Mouse (Mus musculus) MEL (cell line): ENCODE measurements around the gene Gtf2h5. TPM values are rescaled to one million over a fixed set of nuclear protein-coding genes. Genes with fewer than 3 reads are reported as not detected.

Experiments used
- DNase-seq: peaks from one replicate; pipeline ENCODE4 v3.0.0; 2011; ENCODE audit warnings: low read depth, low spot score
- H3K27ac ChIP-seq: 2 replicates; pipeline ENCODE4 v1.5.1; 2012; ENCODE audit warnings: low read depth, mild to moderate bottlenecking, control low read depth, low read length, moderate library complexity; ENCODE audit not compliant: control insufficient read depth
- H3K27me3 ChIP-seq, 2 experiments: fragments of 150-350 bp in 1 of 2; sonication (generic) in 1 of 2; 2 replicates each; pipeline ENCODE4 v1.6.1; 2012; ENCODE audit warnings: low read length in 2 of 2, mild to moderate bottlenecking in 2 of 2, improper control_type of control experiment in 1 of 2, moderate library complexity in 1 of 2; ENCODE audit not compliant: insufficient read depth in 2 of 2, control insufficient read depth in 1 of 2
- H3K36me3 ChIP-seq, 2 experiments: 2 replicates each; pipeline ENCODE4 v1.6.1; 2012 to 2014; ENCODE audit warnings: low read length in 2 of 2, improper control_type of control experiment in 1 of 2, inconsistent platforms in 1 of 2, mild to moderate bottlenecking in 1 of 2; ENCODE audit not compliant: insufficient read depth in 2 of 2, control insufficient read depth in 1 of 2
- H3K4me1 ChIP-seq, 2 experiments: fragments of 150-350 bp in 1 of 2; sonication (generic) in 1 of 2; 2 replicates each; pipeline ENCODE4 v1.6.1; 2012; ENCODE audit warnings: low read length in 2 of 2, improper control_type of control experiment in 1 of 2, mild to moderate bottlenecking in 1 of 2; ENCODE audit not compliant: insufficient read depth in 2 of 2, control insufficient read depth in 1 of 2
- H3K4me3 ChIP-seq, 2 experiments: fragments of 150-350 bp in 1 of 2; sonication (generic) in 1 of 2; 2 replicates each; pipeline ENCODE4 v1.5.1; 2012; ENCODE audit warnings: low read depth in 2 of 2, low read length in 2 of 2, mild to moderate bottlenecking in 2 of 2, moderate library complexity in 2 of 2, control low read depth in 1 of 2, improper control_type of control experiment in 1 of 2; ENCODE audit not compliant: control insufficient read depth in 1 of 2, insufficient read depth in 1 of 2
- H3K79me2 ChIP-seq: 2 replicates; pipeline ENCODE4 v1.6.1; 2012; ENCODE audit warnings: mild to moderate bottlenecking, low read length, moderate library complexity; ENCODE audit not compliant: control insufficient read depth, poor library complexity, insufficient read depth
- H3K9ac ChIP-seq: 2 replicates; pipeline ENCODE4 v1.6.1; 2012; ENCODE audit warnings: low read depth, mild to moderate bottlenecking, control low read depth, low read length, moderate library complexity; ENCODE audit not compliant: control insufficient read depth, poor library complexity, severe bottlenecking
- H3K9me3 ChIP-seq: fragments of 150-350 bp; sonication (generic); replicated peaks from 2 replicates; pipeline ENCODE4 v1.6.1; 2012; ENCODE audit warnings: mild to moderate bottlenecking, low read length, improper control_type of control experiment, moderate library complexity; ENCODE audit not compliant: insufficient read depth
- BHLHE40 ChIP-seq: IDR thresholded peaks from 2 replicates; pipeline ENCODE4 v1.6.1; 2012; ENCODE audit warnings: low read depth, mild to moderate bottlenecking, inconsistent platforms, low read length, improper control_type of control experiment, borderline replicate concordance
- CHD2 ChIP-seq: IDR thresholded peaks from 2 replicates; pipeline ENCODE4 v1.6.1; 2011; ENCODE audit warnings: low read length, improper control_type of control experiment
- CTCF ChIP-seq, 3 experiments: IDR thresholded peaks in 2 of 3; conservative IDR thresholded peaks in 1 of 3; 2 replicates each; pipeline ENCODE4 v1.5.1; 2011 to 2012; ENCODE audit warnings: low read length in 3 of 3, low read depth in 2 of 3, mild to moderate bottlenecking in 2 of 3, improper control_type of control experiment in 1 of 3, inconsistent platforms in 1 of 3, mixed read lengths in 1 of 3, moderate library complexity in 1 of 3; ENCODE audit not compliant: control insufficient read depth in 1 of 3, insufficient read depth in 1 of 3, poor library complexity in 1 of 3, severe bottlenecking in 1 of 3
- ETS1 ChIP-seq: IDR thresholded peaks from 2 replicates; pipeline ENCODE4 v1.6.1; 2012; ENCODE audit warnings: low read depth, mild to moderate bottlenecking, inconsistent platforms, low read length, improper control_type of control experiment, moderate library complexity
- GATA1 ChIP-seq: IDR thresholded peaks from 2 replicates; pipeline ENCODE4 v1.6.1; 2011; ENCODE audit warnings: low read depth, low read length, improper control_type of control experiment
- MAFK ChIP-seq: IDR thresholded peaks from 2 replicates; pipeline ENCODE4 v1.6.1; 2011; ENCODE audit warnings: low read depth, mild to moderate bottlenecking, low read length, improper control_type of control experiment, borderline replicate concordance
- MAZ ChIP-seq: IDR thresholded peaks from 2 replicates; pipeline ENCODE4 v1.6.1; 2012; ENCODE audit warnings: low read depth, mild to moderate bottlenecking, inconsistent platforms, low read length, improper control_type of control experiment
- MYC ChIP-seq: IDR thresholded peaks from 2 replicates; pipeline ENCODE4 v1.6.1; 2011; ENCODE audit warnings: low read depth, mild to moderate bottlenecking, low read length, improper control_type of control experiment, moderate library complexity
- NRF1 ChIP-seq: IDR thresholded peaks from 2 replicates; pipeline ENCODE4 v1.6.1; 2014; ENCODE audit warnings: low read depth, mild to moderate bottlenecking, inconsistent platforms, low read length, improper control_type of control experiment, moderate library complexity; ENCODE audit not compliant: poor library complexity, insufficient read depth, severe bottlenecking
- POLR2AphosphoS5 ChIP-seq: IDR thresholded peaks from 2 replicates; pipeline ENCODE4 v1.6.1; 2012; ENCODE audit warnings: low read depth, borderline replicate concordance, mild to moderate bottlenecking, inconsistent platforms, low read length, moderate library complexity, mixed read lengths
- RAD21 ChIP-seq: IDR thresholded peaks from 2 replicates; pipeline ENCODE4 v1.6.1; 2011; ENCODE audit warnings: mild to moderate bottlenecking, low read depth, low read length, improper control_type of control experiment
- SIN3A ChIP-seq: IDR thresholded peaks from 2 replicates; pipeline ENCODE4 v1.6.1; 2012; ENCODE audit warnings: low read length, improper control_type of control experiment, inconsistent platforms
- SMC3 ChIP-seq: IDR thresholded peaks from 2 replicates; pipeline ENCODE4 v1.6.1; 2011; ENCODE audit warnings: low read depth, low read length, improper control_type of control experiment
- TBP ChIP-seq: IDR thresholded peaks from 2 replicates; pipeline ENCODE4 v1.8.0; 2011; ENCODE audit warnings: low read depth, low read length, improper control_type of control experiment
- TCF12 ChIP-seq: IDR thresholded peaks from 2 replicates; pipeline ENCODE4 v1.6.1; 2014; ENCODE audit warnings: low read depth, mild to moderate bottlenecking, inconsistent platforms, low read length, improper control_type of control experiment, moderate library complexity
- UBTF ChIP-seq: IDR thresholded peaks from 2 replicates; pipeline ENCODE4 v1.6.1; 2012; ENCODE audit warnings: low read depth, mild to moderate bottlenecking, inconsistent platforms, low read length, improper control_type of control experiment, moderate library complexity, borderline replicate concordance; ENCODE audit not compliant: insufficient read depth
- USF1 ChIP-seq: IDR thresholded peaks from 2 replicates; pipeline ENCODE4 v1.6.1; 2014; ENCODE audit warnings: low read depth, mild to moderate bottlenecking, inconsistent platforms, low read length, improper control_type of control experiment, moderate library complexity
- ZC3H11A ChIP-seq: IDR thresholded peaks from 2 replicates; pipeline ENCODE4 v1.6.1; 2012; ENCODE audit warnings: low read depth, mild to moderate bottlenecking, inconsistent platforms, low read length, improper control_type of control experiment
- ZKSCAN1 ChIP-seq: IDR thresholded peaks from 2 replicates; pipeline ENCODE4 v1.6.1; 2012; ENCODE audit warnings: low read depth, mild to moderate bottlenecking, inconsistent platforms, low read length, improper control_type of control experiment, moderate library complexity
- polyA plus RNA-seq, 2 experiments: library from polyadenylated mRNA; stranded (reverse) in 1 of 2; unstranded in 1 of 2; fragments of >175 nt in 1 of 2; fragments of >200 nt in 1 of 2; gene quantifications; 2 replicates each; pipeline versions ENCODE4 v1.2.1 to v1.2.4; 2012; ENCODE audit warnings: low replicate concordance in 2 of 2, low read depth in 1 of 2; ENCODE audit not compliant: insufficient read length in 2 of 2, insufficient read depth in 1 of 2, missing spikeins in 1 of 2
- total RNA-seq: library from RNA; depleted of rRNA; stranded (reverse); fragments of 300-350 nt; gene quantifications from 2 replicates; pipeline ENCODE4 v1.2.3, GENCODE M21; 2012

The Gtf2h5 gene
- total and polyA plus RNA-seq, 3 experiments: 78.3 to 90.9 TPM; not detected in 1

DNA sequence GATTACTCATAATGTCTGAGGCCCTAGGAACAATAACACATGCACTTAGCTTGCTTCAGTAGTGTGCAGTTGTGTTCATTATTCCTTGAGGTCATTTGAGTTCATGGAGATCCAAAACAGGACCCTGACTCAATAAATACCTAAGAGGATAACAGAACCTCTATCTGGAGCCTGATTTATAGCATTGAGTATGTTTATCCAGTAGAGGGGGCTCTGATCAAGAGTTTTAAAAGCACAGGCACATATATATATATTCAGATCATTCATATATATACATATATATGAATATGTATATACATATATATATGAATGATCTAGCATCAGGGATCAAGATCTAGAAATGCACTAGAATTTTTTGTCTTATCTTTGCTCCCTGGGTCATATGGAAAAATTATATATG, 16.0 kb downstream of the Gtf2h5 start:
- Histone ChIP-seq H3K4me3 (no peak overlapping the region), H3K9me3 (no peaks in the 10 kb centered on the region), H3K27ac (no peak overlapping the region), H3K27me3 (no peaks in the 10 kb centered on the region), H3K79me2 (no peaks in the 10 kb centered on the region), H3K36me3 (peaks cover 0 to 2% of the 10 kb centered on the region in 2 experiments; a peak in 1 of 4 replicates), H3K9ac (no peak overlapping the region), H3K4me1 (peaks cover 0 to 13% of the 10 kb centered on the region in 2 experiments; a peak in 2 of 4 replicates)
- TF ChIP-seq RAD21 (peak; percentile 67), ZC3H11A (peak; percentile 16; the same call in 1 of the 2 replicates), CTCF (IDR thresholded peaks at IDR 0.05 in 2 of 3, conservative IDR thresholded peaks at IDR 0.05 in 1 of 3; ENCODE audit: control insufficient read depth in 1 of 3, insufficient read depth in 1 of 3, low read depth in 2 of 3, low read length in 3 of 3, poor library complexity in 1 of 3, severe bottlenecking in 1 of 3) (peak in 2 of 3 experiments; percentile 14 to 53; a peak in 4 of 6 replicates), MYC (no peak), SMC3 (peak; percentile 38; the same call in 1 of the 2 replicates)
- peak; percentile 39 for DNase-seq

DNA sequence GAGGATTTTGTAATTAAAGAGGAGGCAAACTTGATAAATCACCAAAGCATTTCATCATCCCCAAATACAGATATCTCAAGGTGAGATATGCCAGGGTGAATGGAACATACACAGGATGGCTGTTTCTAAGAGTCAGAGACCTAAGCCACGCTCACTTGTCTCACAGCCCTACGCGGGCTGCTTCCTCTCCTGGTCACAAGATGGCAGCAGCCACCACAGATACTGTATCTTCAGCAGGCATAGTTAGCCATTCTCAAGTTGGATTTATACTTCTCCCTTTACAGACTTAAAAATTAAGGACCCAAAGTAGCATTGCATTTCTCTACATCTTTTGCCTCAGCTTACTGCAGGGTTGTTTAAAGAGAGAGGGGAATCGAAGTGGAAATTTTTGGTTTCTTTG, 18.3 kb downstream of the Gtf2h5 start:
- Histone ChIP-seq H3K79me2 (no peaks in the 10 kb centered on the region), H3K4me3 (no peak overlapping the region), H3K4me1 (peaks cover 0 to 5% of the 10 kb centered on the region in 2 experiments; a peak in 2 of 4 replicates), H3K27me3 (no peaks in the 10 kb centered on the region), H3K9me3 (no peaks in the 10 kb centered on the region), H3K9ac (no peak overlapping the region)
- TF ChIP-seq BHLHE40 (no peak), TBP (no peak), TCF12 (no peak), GATA1 (no peak), MAFK (no peak), SMC3 (peak; percentile 87), NRF1 (no peak), SIN3A (no peak), CTCF (IDR thresholded peaks at IDR 0.05 in 2 of 3, conservative IDR thresholded peaks at IDR 0.05 in 1 of 3; ENCODE audit: control insufficient read depth in 1 of 3, insufficient read depth in 1 of 3, low read depth in 2 of 3, low read length in 3 of 3, poor library complexity in 1 of 3, severe bottlenecking in 1 of 3) (peak; percentile 84 to 95 (median 84)), ETS1 (no peak), MAZ (no peak), ZC3H11A (peak; percentile 86), POLR2AphosphoS5 (no peak), ZKSCAN1 (no peak), UBTF (no peak), CHD2 (no peak), USF1 (0 out of 2 replicates have a peak, but pooled peaks have one; percentile 22), RAD21 (peak; percentile 97)
- TF ChIP-seq, all 39 proteins: peak for 5
- Histone ChIP-seq H3K36me3 (peaks cover 0 to 2% of the 10 kb centered on the region in 2 experiments; a peak in 1 of 4 replicates), H3K27ac (no peak overlapping the region)
- DNase-seq: peak; percentile 75
